Mouse (Mus musculus) ZHBTc4 (cell line): ENCODE results near the gene Slu7.

Source experiments
- DNase-seq: peaks from one replicate; pipeline ENCODE4 v3.0.0-alpha.2; 2011; ENCODE audit warnings: low read depth, low spot score

The Slu7 gene

DNA sequence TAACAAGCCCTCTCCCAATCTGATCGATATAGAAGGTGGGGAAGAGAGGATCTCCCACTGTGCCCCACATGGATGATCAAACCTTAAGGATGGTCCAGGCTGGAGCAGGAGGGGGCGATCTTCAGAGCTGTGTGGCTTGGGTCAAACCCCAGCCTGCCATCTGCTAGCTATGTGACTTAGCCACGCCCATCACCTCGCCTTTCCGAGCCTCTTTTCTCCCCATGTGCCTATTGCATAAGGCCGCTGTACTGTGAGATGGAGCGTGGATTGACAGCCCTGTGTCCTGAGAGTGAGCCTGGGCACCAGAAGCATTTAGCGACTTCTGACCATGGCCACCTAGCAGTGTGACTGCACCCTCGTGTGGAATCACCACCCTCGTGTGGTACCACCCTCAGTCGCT lies 51.1 kb downstream of the Slu7 start:
- DNase-seq: peak; percentile 32

DNA sequence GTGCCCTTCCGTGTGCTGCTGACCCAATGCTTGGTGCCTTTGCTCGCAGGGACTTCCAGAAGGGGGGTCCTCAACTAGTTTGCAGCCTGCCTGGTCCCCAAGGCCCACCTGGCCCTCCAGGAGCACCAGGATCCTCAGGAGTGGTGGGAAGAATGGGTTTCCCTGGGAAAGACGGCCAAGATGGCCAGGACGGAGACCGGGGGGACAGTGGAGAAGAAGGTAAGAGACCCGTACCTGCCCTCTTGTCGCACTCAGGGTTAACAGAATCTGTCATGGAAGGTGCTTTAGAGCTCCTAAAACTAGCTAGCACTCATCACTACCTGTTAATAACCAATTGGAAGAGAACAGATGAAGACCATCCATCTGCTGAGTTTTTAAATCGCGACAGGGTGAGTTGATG lies 52.3 kb downstream of the Slu7 start:
- no peak for DNase-seq

DNA sequence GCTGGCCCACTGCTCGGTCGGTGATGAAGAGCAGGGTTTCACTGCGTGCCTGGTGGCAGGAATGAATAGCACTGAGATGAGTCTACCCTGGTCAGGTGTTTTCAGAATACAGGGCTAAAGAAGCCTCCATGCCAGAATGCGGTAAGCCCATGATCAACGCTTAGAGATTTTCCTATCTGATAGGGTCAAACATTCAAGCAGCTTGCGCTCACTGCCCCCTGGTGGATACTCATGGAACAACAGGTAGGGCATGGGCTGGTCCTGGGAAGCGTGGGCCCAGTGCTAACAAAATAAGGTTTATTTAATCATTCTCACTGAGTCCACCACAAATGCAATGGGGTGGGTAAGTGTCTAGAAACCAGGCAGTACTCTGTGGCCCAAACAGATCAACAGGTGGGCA lies 59.1 kb downstream of the Slu7 start:
- DNase-seq: peak; percentile 75

DNA sequence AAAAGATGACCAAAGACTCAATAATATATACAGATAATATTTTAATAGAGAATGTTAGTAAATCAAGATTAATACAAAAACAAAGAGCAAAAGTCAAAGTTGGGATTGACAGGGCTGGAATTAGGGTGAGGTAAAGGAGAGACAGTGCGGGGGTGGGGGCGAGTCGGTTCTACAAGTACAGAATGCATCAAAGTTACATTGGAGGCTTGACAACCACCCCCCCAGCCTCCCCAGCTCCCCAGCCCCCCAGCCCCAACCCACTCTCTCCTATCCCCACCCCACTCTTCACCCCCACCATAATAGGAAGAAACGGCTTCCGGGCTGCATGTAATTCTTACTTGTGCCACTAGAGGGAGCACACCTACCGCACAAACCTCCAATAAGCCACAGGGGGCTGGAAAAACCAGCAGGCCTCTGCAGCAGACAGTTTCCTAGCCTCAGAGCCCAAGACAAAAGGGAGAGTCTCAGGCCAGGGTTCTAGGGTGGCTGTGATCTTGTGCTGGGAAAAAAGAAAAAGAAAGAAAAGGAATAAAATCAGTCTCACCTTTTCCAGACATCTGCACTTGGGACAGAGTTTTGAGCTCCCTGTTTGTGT lies 60.4 kb downstream of the Slu7 start:
- DNase-seq: peak; percentile 88

DNA sequence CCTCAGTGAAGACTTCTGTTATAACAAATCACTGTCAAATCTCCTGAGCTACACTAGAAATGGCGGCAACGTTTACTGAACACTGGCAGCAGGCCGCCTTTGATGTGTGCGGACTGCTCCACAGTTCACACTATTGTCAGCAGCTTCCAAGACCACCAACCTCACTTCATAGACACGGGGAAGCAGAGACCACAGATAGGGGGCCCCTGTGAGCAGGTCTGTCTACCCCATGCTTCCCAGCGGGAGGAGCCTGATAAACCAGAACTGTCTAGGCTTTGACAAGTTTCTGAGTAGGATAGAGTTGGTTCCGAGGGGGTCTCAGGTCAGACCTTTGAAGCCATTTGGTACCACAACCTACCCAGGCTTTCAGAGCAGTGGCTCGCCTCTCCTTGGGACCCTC lies 61.5 kb downstream of the Slu7 start:
- DNase-seq: peak; percentile 69

DNA sequence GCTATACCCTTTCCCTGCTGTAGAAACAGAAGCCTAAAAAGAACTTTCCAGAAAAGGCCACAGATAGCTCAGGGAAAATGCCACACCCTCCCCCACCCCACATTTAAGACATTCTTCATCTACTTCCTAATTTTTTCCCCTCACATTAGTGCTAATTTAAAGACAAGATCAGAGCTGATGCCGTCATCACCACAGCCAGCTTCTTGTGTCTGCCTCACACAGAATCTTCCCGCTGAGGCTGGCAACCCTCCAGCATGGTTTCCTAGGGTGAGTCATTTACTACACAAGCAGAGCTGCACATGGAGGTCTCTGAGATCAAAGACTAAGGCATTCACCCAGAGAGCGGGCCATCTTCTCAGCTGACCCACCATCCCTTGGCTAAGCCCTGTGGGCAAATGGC lies 62.0 kb downstream of the Slu7 start:
- no peak for DNase-seq
